Mouse (Mus musculus) mature B cell (primary cell): ENCODE results near the gene Sik3.
"Not testable (repeated sequence)": the region's sequence is repeated elsewhere in the genome, so short reads cannot be mapped to it uniquely, and the experiment has no call there.

Experiments used
- in situ Hi-C: fragments of 300-500 bp; cut with MboI; formaldehyde crosslinking; loops from 2 replicates; pipeline ENCODE4 v1.14.3; 2019

Sik3 gene

GRCm38 (mm10) chr9:46053014-46053666, 40.5 kb downstream of the Sik3 start:
- in situ Hi-C loops = no loop called here

- in situ Hi-C loops = no loop called here
Observed at GRCm38 (mm10) chr9:46058065-46058464, 45.4 kb downstream of the Sik3 start.

- in situ Hi-C loops = no loop called here
Observed at GRCm38 (mm10) chr9:46060249-46060648, 47.6 kb downstream of the Sik3 start.

- in situ Hi-C loops = no loop called here
Observed at GRCm38 (mm10) chr9:46061696-46062425, 49.2 kb downstream of the Sik3 start.

- in situ Hi-C loops = no loop called here
Observed at GRCm38 (mm10) chr9:46064331-46064730, 51.7 kb downstream of the Sik3 start.

GRCm38 (mm10) chr9:46066711-46067110, 54.1 kb downstream of the Sik3 start:
- in situ Hi-C loops = no loop called here

- in situ Hi-C loops = no loop called here
Observed at GRCm38 (mm10) chr9:46067691-46068090, 55.1 kb downstream of the Sik3 start.

- in situ Hi-C loops = no loop called here
Observed at GRCm38 (mm10) chr9:46069013-46069412, 56.4 kb downstream of the Sik3 start.

- in situ Hi-C loops = no loop called here
Observed at GRCm38 (mm10) chr9:46072101-46072835, 59.6 kb downstream of the Sik3 start.

- in situ Hi-C loops = no loop called here
Observed at GRCm38 (mm10) chr9:46073443-46073842, 60.8 kb downstream of the Sik3 start.

- in situ Hi-C loops = no loop called here
Observed at GRCm38 (mm10) chr9:46075578-46075977, 63.0 kb downstream of the Sik3 start.

- in situ Hi-C loops = no loop called here
Observed at GRCm38 (mm10) chr9:46082381-46082821, 69.8 kb downstream of the Sik3 start.

- in situ Hi-C loops = no loop called here
Observed at GRCm38 (mm10) chr9:46083490-46083893, 70.9 kb downstream of the Sik3 start.

- in situ Hi-C loops = no loop called here
Observed at GRCm38 (mm10) chr9:46085898-46086297, 73.3 kb downstream of the Sik3 start.

GRCm38 (mm10) chr9:46086826-46087225, 74.2 kb downstream of the Sik3 start:
- in situ Hi-C loops = no loop called here

GRCm38 (mm10) chr9:46087461-46087860, 74.8 kb downstream of the Sik3 start:
- in situ Hi-C loops = no loop called here

- in situ Hi-C loops = no loop called here
Observed at GRCm38 (mm10) chr9:46088722-46089121, 76.1 kb downstream of the Sik3 start.

GRCm38 (mm10) chr9:46090066-46090465, 77.4 kb downstream of the Sik3 start:
- in situ Hi-C loops = no loop called here

- in situ Hi-C loops = not testable (repeated sequence)
Observed at GRCm38 (mm10) chr9:46091157-46091556, 78.5 kb downstream of the Sik3 start.

- in situ Hi-C loops = no loop called here
Observed at GRCm38 (mm10) chr9:46092633-46093032, 80.0 kb downstream of the Sik3 start.

GRCm38 (mm10) chr9:46098360-46098985, 85.9 kb downstream of the Sik3 start:
- in situ Hi-C loops = no loop called here

- in situ Hi-C loops = no loop called here
Observed at GRCm38 (mm10) chr9:46099107-46099506, 86.5 kb downstream of the Sik3 start.
